Mouse (Mus musculus): ENCODE measurements around the gene Bcl7c. TPM values are rescaled to one million over a fixed set of nuclear protein-coding genes. Genes with fewer than 3 reads are reported as not detected.
"Not testable (repeated sequence)": the region's sequence is repeated elsewhere in the genome, so short reads cannot be mapped to it uniquely, and the experiment has no call there.

Gene Bcl7c
- total and polyA plus RNA-seq, 3 experiments = 28.2 to 330 (median 38.7) TPM

- H3K4me1 ChIP-seq (ENCODE audit: insufficient read depth, low read depth, low read length) = peaks cover 35% of the 10 kb centered on the region
- no peak for ATAC-seq (ENCODE audit: extremely low read depth, insufficient number of reproducible peaks, low FRiP score, poor library complexity, severe bottlenecking)
- DNase-seq (ENCODE audit: low spot score) = no peak
- no peak for TF ChIP-seq CTCF (IDR thresholded peaks at IDR 0.05; ENCODE audit: low read depth, low read length)
- H3K27me3 ChIP-seq (ENCODE audit: insufficient read depth, low read length) = no peaks in the 10 kb centered on the region
- no peak overlapping the region for H3K4me3 ChIP-seq (ENCODE audit: low read depth, low read length)
- no peaks in the 10 kb centered on the region for H3K9me3 ChIP-seq (replicated peaks)
- H3K36me3 ChIP-seq (replicated peaks) = peaks cover 66% of the 10 kb centered on the region
Measured at GRCm38 (mm10) chr7:127703561-127704178, 5.1 kb downstream of the Bcl7c start.

GRCm38 (mm10) chr7:127700712-127701331, 7.9 kb downstream of the Bcl7c start:
- DNase-seq (ENCODE audit: low spot score) (no peak), ATAC-seq (ENCODE audit: extremely low read depth, insufficient number of reproducible peaks, low FRiP score, poor library complexity, severe bottlenecking) (no peak)
- TF ChIP-seq POLR2AphosphoS5 (IDR thresholded peaks at IDR 0.05; ENCODE audit: insufficient replicate concordance, low read depth, low read length) (no peak), TAL1 (conservative IDR thresholded peaks at IDR 0.05; ENCODE audit: low read depth, low read length) (no peak), GATA1 (IDR thresholded peaks at IDR 0.05; ENCODE audit: borderline replicate concordance, low read length) (no peak), GATA2 (IDR thresholded peaks at IDR 0.05; ENCODE audit: borderline replicate concordance, low read depth, low read length) (no peak), CTCF (IDR thresholded peaks at IDR 0.05; ENCODE audit: low read depth, low read length) (no peak)
- Histone ChIP-seq H3K4me1 (ENCODE audit: insufficient read depth, low read depth, low read length) (peaks cover 14% of the 10 kb centered on the region), H3K9me3 (replicated peaks) (no peaks in the 10 kb centered on the region), H3K27me3 (ENCODE audit: insufficient read depth, low read length) (no peaks in the 10 kb centered on the region), H3K36me3 (replicated peaks) (peaks cover 50% of the 10 kb centered on the region), H3K4me3 (ENCODE audit: low read depth, low read length) (no peak overlapping the region)

GRCm38 (mm10) chr7:127698986-127699385, 9.7 kb downstream of the Bcl7c start:
- Histone ChIP-seq H3K36me3 (replicated peaks) (peaks cover 34% of the 10 kb centered on the region), H3K4me3 (ENCODE audit: low read depth, low read length) (no peak overlapping the region), H3K27me3 (ENCODE audit: insufficient read depth, low read length) (no peaks in the 10 kb centered on the region), H3K9me3 (replicated peaks) (no peaks in the 10 kb centered on the region), H3K4me1 (ENCODE audit: insufficient read depth, low read depth, low read length) (peaks cover 12% of the 10 kb centered on the region)
- TF ChIP-seq TAL1 (conservative IDR thresholded peaks at IDR 0.05; ENCODE audit: low read depth, low read length) (no peak), CTCF (IDR thresholded peaks at IDR 0.05; ENCODE audit: low read depth, low read length) (no peak), GATA1 (IDR thresholded peaks at IDR 0.05; ENCODE audit: borderline replicate concordance, low read length) (no peak)
- DNase-seq (ENCODE audit: low spot score) = no peak
- no peak for ATAC-seq (ENCODE audit: extremely low read depth, insufficient number of reproducible peaks, low FRiP score, poor library complexity, severe bottlenecking)

- H3K9me3 ChIP-seq (replicated peaks); H3K4me1 ChIP-seq (ENCODE audit: insufficient read depth, low read depth, low read length); H3K4me3 ChIP-seq (ENCODE audit: low read depth, low read length); ATAC-seq (ENCODE audit: extremely low read depth, insufficient number of reproducible peaks, low FRiP score, poor library complexity, severe bottlenecking); H3K36me3 ChIP-seq (replicated peaks); DNase-seq (ENCODE audit: low spot score); H3K27me3 ChIP-seq (ENCODE audit: insufficient read depth, low read length): not testable (repeated sequence)
Measured at GRCm38 (mm10) chr7:127693730-127694129, 15.0 kb downstream of the Bcl7c start.

GRCm38 (mm10) chr7:127693290-127693689, 15.4 kb downstream of the Bcl7c start:
- DNase-seq (ENCODE audit: low spot score) (no peak), ATAC-seq (ENCODE audit: extremely low read depth, insufficient number of reproducible peaks, low FRiP score, poor library complexity, severe bottlenecking) (no peak)
- no peak for TF ChIP-seq TAL1 (conservative IDR thresholded peaks at IDR 0.05; ENCODE audit: low read depth, low read length)
- no peak for TF ChIP-seq CTCF (IDR thresholded peaks at IDR 0.05; ENCODE audit: low read depth, low read length)
- TF ChIP-seq GATA2 (IDR thresholded peaks at IDR 0.05; ENCODE audit: borderline replicate concordance, low read depth, low read length) = no peak
- TF ChIP-seq GATA1 (IDR thresholded peaks at IDR 0.05; ENCODE audit: borderline replicate concordance, low read length) = no peak
- no peak for TF ChIP-seq POLR2AphosphoS5 (IDR thresholded peaks at IDR 0.05; ENCODE audit: insufficient replicate concordance, low read depth, low read length)
- H3K36me3 ChIP-seq (replicated peaks) = peaks cover 2% of the 10 kb centered on the region
- no peaks in the 10 kb centered on the region for H3K9me3 ChIP-seq (replicated peaks)
- H3K4me1 ChIP-seq (ENCODE audit: insufficient read depth, low read depth, low read length) = peaks cover 6% of the 10 kb centered on the region
- no peak overlapping the region for H3K4me3 ChIP-seq (ENCODE audit: low read depth, low read length)
- peaks cover 6% of the 10 kb centered on the region for H3K27me3 ChIP-seq (ENCODE audit: insufficient read depth, low read length)

- H3K36me3 ChIP-seq (replicated peaks) = peaks cover 2% of the 10 kb centered on the region
- H3K4me3 ChIP-seq (ENCODE audit: low read depth, low read length) = peak overlapping the region; percentile 18; the same call in 1 of the 2 replicates
- peaks cover 6% of the 10 kb centered on the region for H3K4me1 ChIP-seq (ENCODE audit: insufficient read depth, low read depth, low read length)
- no peaks in the 10 kb centered on the region for H3K9me3 ChIP-seq (replicated peaks)
- ATAC-seq (ENCODE audit: extremely low read depth, insufficient number of reproducible peaks, low FRiP score, poor library complexity, severe bottlenecking) (no peak), DNase-seq (ENCODE audit: low spot score) (peak; percentile 22)
- no peak for TF ChIP-seq GATA2 (IDR thresholded peaks at IDR 0.05; ENCODE audit: borderline replicate concordance, low read depth, low read length)
- no peak for TF ChIP-seq CTCF (IDR thresholded peaks at IDR 0.05; ENCODE audit: low read depth, low read length)
- TF ChIP-seq GATA1 (IDR thresholded peaks at IDR 0.05; ENCODE audit: borderline replicate concordance, low read length) = no peak
- no peak for TF ChIP-seq TAL1 (conservative IDR thresholded peaks at IDR 0.05; ENCODE audit: low read depth, low read length)
- TF ChIP-seq POLR2AphosphoS5 (IDR thresholded peaks at IDR 0.05; ENCODE audit: insufficient replicate concordance, low read depth, low read length) = no peak
- peaks cover 6% of the 10 kb centered on the region for H3K27me3 ChIP-seq (ENCODE audit: insufficient read depth, low read length)
Measured at GRCm38 (mm10) chr7:127691221-127691989, 17.3 kb downstream of the Bcl7c start.
